Mouse (Mus musculus): ENCODE results near the gene Fam78a.

DNA sequence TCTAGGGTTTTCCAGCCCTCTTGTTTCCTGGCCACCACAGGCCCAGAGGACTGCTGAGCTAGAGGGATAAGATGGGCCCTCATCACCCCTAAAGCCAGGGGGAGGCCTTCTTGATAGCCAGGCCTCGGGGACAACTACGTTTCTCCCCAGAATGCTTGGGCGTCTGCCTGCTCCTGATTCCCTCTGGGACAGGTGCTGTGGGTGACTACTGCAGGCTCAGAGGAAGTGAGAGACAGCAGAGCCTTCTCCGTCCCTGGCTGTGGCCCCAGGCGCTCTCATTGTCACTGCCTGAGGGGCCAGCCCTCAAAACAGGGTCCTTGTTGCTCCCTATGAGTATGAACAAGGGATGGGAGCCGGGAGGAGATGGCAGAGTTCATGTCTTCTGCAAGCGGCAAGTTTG, 21.3 kb upstream of the Fam78a start:
- TF ChIP-seq CTCF (IDR thresholded peaks at IDR 0.05; ENCODE audit: low read depth) (no peak), EP300 (IDR thresholded peaks at IDR 0.05; ENCODE audit: low read depth) (no peak)

All from liver, postnatal 0 days (tissue).